Mouse (Mus musculus) stomach, embryonic 14.5 days (tissue): ENCODE results near the gene Gm21904. TPM values are rescaled to one million over a fixed set of nuclear protein-coding genes. Genes with fewer than 3 reads are reported as not detected.
"Not testable (repeated sequence)": the region's sequence is repeated elsewhere in the genome, so short reads cannot be mapped to it uniquely, and the experiment has no call there.

Experiments used
- ATAC-seq: fragments of 200-750 bp; cut with Nextera tagmentation; 2 replicates; pipeline ENCODE4 v1.8.0; 2017; ENCODE audit warnings: low read depth, moderate TSS enrichment; ENCODE audit not compliant: insufficient number of reproducible peaks, insufficient read depth, low FRiP score
- H3K27ac ChIP-seq: fragments of 300-500 bp; sonication (generic); 2 replicates; pipeline ENCODE4 v1.5.1; 2014; ENCODE audit warnings: mild to moderate bottlenecking, low read length, moderate library complexity, mixed read lengths
- H3K27me3 ChIP-seq: fragments of 300-500 bp; sonication (generic); 2 replicates; pipeline ENCODE4 v1.6.1; 2014; ENCODE audit warnings: low read length, control low read depth, mixed read lengths; ENCODE audit not compliant: control insufficient read depth, insufficient read depth
- H3K36me3 ChIP-seq: fragments of 300-500 bp; sonication (generic); 2 replicates; pipeline ENCODE4 v1.6.1; 2014; ENCODE audit warnings: mild to moderate bottlenecking, control low read depth, low read length, moderate library complexity, mixed read lengths; ENCODE audit not compliant: control insufficient read depth, insufficient read depth
- H3K4me1 ChIP-seq: fragments of 300-500 bp; sonication (generic); 2 replicates; pipeline ENCODE4 v1.6.1; 2014; ENCODE audit warnings: low read length, control low read depth, mixed read lengths; ENCODE audit not compliant: control insufficient read depth, insufficient read depth
- H3K4me2 ChIP-seq: fragments of 300-500 bp; sonication (generic); replicated peaks from 2 replicates; pipeline ENCODE4 v1.6.1; 2014; ENCODE audit warnings: low read depth, low read length, control low read depth
- H3K4me3 ChIP-seq: fragments of 300-500 bp; sonication (generic); 2 replicates; pipeline ENCODE4 v1.5.1; 2014; ENCODE audit warnings: low read depth, low read length, control low read depth
- H3K9ac ChIP-seq: fragments of 300-500 bp; sonication (generic); replicated peaks from 2 replicates; pipeline ENCODE4 v1.6.1; 2014; ENCODE audit warnings: low read depth, mild to moderate bottlenecking, control low read depth, low read length, moderate library complexity, mixed read lengths
- H3K9me3 ChIP-seq: fragments of 300-500 bp; sonication (generic); 2 replicates; pipeline ENCODE4 v1.6.1; 2016; ENCODE audit warnings: low read depth, low read length, control low read depth; ENCODE audit not compliant: control insufficient read depth
- WGBS: fragments of 180-500 bp; shearing (Covaris S2); extraction: QIAGEN DNeasy Blood & Tissue Kit; methylation state at CpG from one replicate; pipeline ENCODE4 v1.1.7; 2014; 5-methylcytosine and 5-hydroxymethylcytosine counted together
- polyA plus RNA-seq: library from polyadenylated mRNA; unstranded; fragments of >200 nt; fragmentation: Nextera tagmentation; extraction: Ambion mirVana; gene quantifications from 2 replicates; pipeline ENCODE4 v1.2.1, GENCODE M21; 2014

The Gm21904 gene
- polyA plus RNA-seq: not detected in 2 replicates

DNA sequence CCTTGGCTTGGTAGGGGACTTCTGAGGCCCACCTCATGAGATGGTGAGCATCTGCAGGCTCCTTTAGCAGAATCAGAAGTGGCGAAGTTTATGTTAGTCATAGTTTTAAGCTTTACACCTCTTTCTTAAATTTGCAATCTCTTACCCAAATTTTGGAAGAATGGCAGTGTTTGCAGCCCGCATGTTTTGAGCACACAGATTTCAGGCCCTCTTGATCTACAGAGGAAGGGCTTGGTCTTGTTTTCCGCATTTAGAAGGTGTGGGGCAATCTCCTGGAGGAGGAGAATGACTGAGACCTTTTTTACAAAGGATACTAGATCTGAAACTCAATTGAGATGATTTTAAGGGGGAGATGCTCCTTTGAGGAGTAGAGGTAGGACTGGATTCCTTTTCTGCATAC, at the start of gene Gm21904:
TSS of gene Gm21904 (minus strand) at position 101 of the 400 bp plus-strand sequence.
- no CpG with 5 or more reads among the region's 3 CpGs for WGBS
- H3K4me2 ChIP-seq, H3K36me3 ChIP-seq, H3K9me3 ChIP-seq, H3K27ac ChIP-seq, ATAC-seq, H3K9ac ChIP-seq, H3K4me3 ChIP-seq, H3K27me3 ChIP-seq, H3K4me1 ChIP-seq: not testable (repeated sequence)

DNA sequence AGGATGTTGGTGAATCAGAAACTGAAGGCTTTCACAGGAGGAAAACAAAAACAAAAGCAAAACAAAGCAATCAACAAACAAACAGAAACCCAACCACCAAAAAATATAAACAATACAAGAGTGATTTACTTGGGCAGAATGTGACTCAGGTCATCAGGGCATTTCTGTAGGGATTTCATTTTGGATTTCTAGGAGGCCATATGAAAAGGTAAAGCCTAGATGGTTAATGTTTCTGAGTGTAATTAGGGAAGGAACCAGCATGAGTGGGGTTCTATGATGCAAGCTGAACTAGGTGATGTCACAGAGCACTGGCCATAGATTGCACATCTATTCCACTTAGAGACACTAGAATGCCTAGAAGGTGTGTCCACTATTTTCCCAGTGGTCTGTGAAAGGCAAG, 28.4 kb upstream of the Gm21904 start, which contains the start of the genes Gm20772 and Gm20831:
TSS of gene Gm20772 (plus strand) at position 301 of the 400 bp plus-strand sequence.
TSS of gene Gm20831 (plus strand) at position 301 of the 400 bp plus-strand sequence.
- not testable (repeated sequence) for H3K9ac ChIP-seq, H3K36me3 ChIP-seq, H3K27me3 ChIP-seq, ATAC-seq, H3K4me3 ChIP-seq, H3K4me2 ChIP-seq, H3K4me1 ChIP-seq, H3K27ac ChIP-seq, H3K9me3 ChIP-seq

Other genes starting within 250 kb of the Gm21904 start
- not detected in 2 replicates for gene Gm20772, start 28.5 kb upstream of the Gm21904 start, polyA plus RNA-seq
- gene Gm20831, start 28.5 kb upstream of the Gm21904 start, polyA plus RNA-seq: not detected in 2 replicates
- not detected in 2 replicates for gene Srsy, start 91.1 kb upstream of the Gm21904 start, polyA plus RNA-seq
- gene Gm21764, start 215.5 kb upstream of the Gm21904 start, polyA plus RNA-seq: not detected in 2 replicates
- gene Ssty1, start 242.8 kb upstream of the Gm21904 start, polyA plus RNA-seq: not detected in 2 replicates